Mouse (Mus musculus) macrophage (primary cell): ENCODE results near the gene S100z. TPM values are rescaled to one million over a fixed set of nuclear protein-coding genes. Genes with fewer than 3 reads are reported as not detected.

Experiments used
- polyA plus RNA-seq: library from polyadenylated mRNA; stranded (reverse); fragments of 250-400 nt; gene quantifications from 3 replicates; pipeline ENCODE4 v1.2.4, GENCODE M21; 2018; ENCODE audit warnings: inconsistent platforms

Gene S100z
- polyA plus RNA-seq, 1 experiment from 2014 or later, result not detected

Other genes starting within 250 kb of the S100z start
- gene Pde8b, start 228.4 kb downstream of the S100z start, polyA plus RNA-seq, result 2.4 to 3.4 TPM (median 2.4 TPM) in 3 replicates
- 8.7 to 20.5 TPM (median 17.2 TPM) in 3 replicates for gene Zbed3, start 155.1 kb downstream of the S100z start, polyA plus RNA-seq
- 33.4 to 48.9 TPM (median 37.8 TPM) in 3 replicates for gene Aggf1, start 103.4 kb downstream of the S100z start, polyA plus RNA-seq
- gene Crhbp, start 33.8 kb downstream of the S100z start, polyA plus RNA-seq, result not detected in 3 replicates
- not detected in 3 replicates for gene F2rl1, start 46.5 kb upstream of the S100z start, polyA plus RNA-seq
- gene F2r, start 139.8 kb upstream of the S100z start, polyA plus RNA-seq, result 0.08 to 0.65 TPM (median 0.19 TPM) in 3 replicates
- 0.31 to 0.82 TPM in 2 of 3 replicates, not detected in the other for gene F2rl2, start 218.1 kb upstream of the S100z start, polyA plus RNA-seq